Comparison of ENCODE assay signal across 11 mouse cellular contexts in genomic region chr4:148322152-148322551, GRCm38 (mm10). TPM values are rescaled to one million over a fixed set of nuclear protein-coding genes. Genes with fewer than 3 reads are reported as not detected.
DNase-seq lines count a peak whose midpoint lies in the region; ATAC-seq and TF ChIP-seq lines count a peak whose summit lies in the region.
"Had no signal": no experiment of that assay in that cellular context is flagged by ENCODE, and none has a peak within 500 bp of the region (broad histone marks: within the 10 kb centered on the region; RNA-seq: fewer than 3 reads in every experiment).

No protein-coding gene starts in this region.

- H3K9ac ChIP-seq in hindbrain, embryonic 11.5 days (ENCODE audit: low read depth, low read length), result 0 out of 2 replicates have a peak overlapping the region, but pooled peaks have one; percentile 19
- 0 out of 2 replicates have a peak overlapping the region, but pooled peaks have one; percentile 9 for H3K9ac ChIP-seq in midbrain, postnatal 0 days (replicated peaks; ENCODE audit: low read length, poor library complexity, severe bottlenecking)
- H3K9ac ChIP-seq: liver, postnatal 0 days had no signal

- peaks cover 2% of the 10 kb centered on the region for H3K4me1 ChIP-seq in cortical plate, adult 2 months (ENCODE audit: control insufficient read depth, insufficient read depth, low read length)
- H3K4me1 ChIP-seq in hindbrain, embryonic 11.5 days (replicated peaks; ENCODE audit: control insufficient read depth, insufficient read depth, low read length), result peaks cover 22% of the 10 kb centered on the region
- H3K4me1 ChIP-seq in midbrain, postnatal 0 days (ENCODE audit: insufficient read depth, low read length), result peaks cover 11% of the 10 kb centered on the region

- H3K36me3 ChIP-seq in hindbrain, embryonic 11.5 days (ENCODE audit: control insufficient read depth, insufficient read depth, low read length), result no peaks in the 10 kb centered on the region
- no peaks in the 10 kb centered on the region for H3K36me3 ChIP-seq in midbrain, postnatal 0 days (ENCODE audit: insufficient read depth, low read length)

- intact Hi-C loops in heart, postnatal 10 days (cut with DNase I), result no loop called here

- DNase-seq in cerebellum, adult 9-10 months, result peak; percentile 18
- DNase-seq in cerebellum, postnatal 4 days (ENCODE audit: low spot score in 2 of 2), result no peak
- DNase-seq in hindbrain, embryonic 11.5 days (ENCODE audit: low spot score), result no peak
- DNase-seq in midbrain, postnatal 0 days (ENCODE audit: low spot score), result no peak
- DNase-seq in lung, adult 18-20 months, result no peak
- no peak for DNase-seq in embryo, embryonic 10.5 days (ENCODE audit: low spot score)
- DNase-seq in heart, postnatal 10 days, result no peak
- DNase-seq: liver, postnatal 0 days had no signal

- 28% methylated on average over 10 of the region's 10 CpGs for WGBS in hindbrain, embryonic 11.5 days
- 24% methylated on average over 10 of the region's 10 CpGs for WGBS in midbrain, postnatal 0 days

- TF ChIP-seq CTCF in cortical plate, adult 2 months (IDR thresholded peaks at IDR 0.05; ENCODE audit: extremely low read depth, insufficient read depth, low read length), result no peak
- no peak for TF ChIP-seq CTCF in midbrain, postnatal 0 days (IDR thresholded peaks at IDR 0.05)

- no peak for TF ChIP-seq POLR2A in cortical plate, adult 2 months (IDR thresholded peaks at IDR 0.05; ENCODE audit: extremely low read depth, insufficient read depth, low read length)

- H3K9me3 ChIP-seq in hindbrain, embryonic 11.5 days (ENCODE audit: control insufficient read depth, low read length), result no peaks in the 10 kb centered on the region
- no peaks in the 10 kb centered on the region for H3K9me3 ChIP-seq in midbrain, postnatal 0 days (ENCODE audit: low read length)

- 0 out of 2 replicates have a peak overlapping the region, but pooled peaks have one; percentile 29 for H3K27ac ChIP-seq in cortical plate, adult 2 months (ENCODE audit: insufficient read depth, low read length)
- peak overlapping the region; percentile 51 for H3K27ac ChIP-seq in hindbrain, embryonic 11.5 days (ENCODE audit: low read depth, low read length)
- H3K27ac ChIP-seq in midbrain, postnatal 0 days (ENCODE audit: low read depth, low read length), result no peak overlapping the region

- H3K4me3 ChIP-seq in cortical plate, adult 2 months (ENCODE audit: insufficient read depth, low read length), result no peak overlapping the region
- no peak overlapping the region for H3K4me3 ChIP-seq in hindbrain, embryonic 11.5 days (ENCODE audit: low read depth, low read length)
- no peak overlapping the region for H3K4me3 ChIP-seq in midbrain, postnatal 0 days (ENCODE audit: low read depth, low read length)

- no peak overlapping the region for H3K4me2 ChIP-seq in hindbrain, embryonic 11.5 days (replicated peaks; ENCODE audit: low read depth, low read length)
- no peak overlapping the region for H3K4me2 ChIP-seq in midbrain, postnatal 0 days (ENCODE audit: low read depth, low read length, poor library complexity, severe bottlenecking)

- ATAC-seq in hindbrain, embryonic 11.5 days (ENCODE audit: low FRiP score), result peak; percentile 19; the same call in 1 of the 2 replicates
- ATAC-seq in midbrain, postnatal 0 days (ENCODE audit: low FRiP score), result no peak
- ATAC-seq: intestine, embryonic 16.5 days; liver, postnatal 0 days had no signal

- H3K27me3 ChIP-seq in hindbrain, embryonic 11.5 days (ENCODE audit: control insufficient read depth, insufficient read depth, low read length), result no peaks in the 10 kb centered on the region
- H3K27me3 ChIP-seq in midbrain, postnatal 0 days (ENCODE audit: insufficient read depth, low read length), result no peaks in the 10 kb centered on the region

RNA-seq across cellular contexts. Expression of gene Disp3, which starts 34.4 kb away (rescaled TPM):
- 19.6 and 20.1 TPM in 2 replicates for polyA plus RNA-seq in cortical plate, adult 2 months (2012; rRNA removed)
- 6.4 and 7.0 TPM in 2 replicates for polyA plus RNA-seq in hindbrain, embryonic 11.5 days (2014; fragmentation: Nextera tagmentation; extraction: Ambion mirVana)
- 19.7 and 25.1 TPM in 2 replicates for total RNA-seq in midbrain, postnatal 0 days (2014; rRNA removed)
- polyA plus RNA-seq in midbrain, postnatal 0 days (2015; fragmentation: Nextera tagmentation; extraction: Ambion mirVana), result 6.8 and 7.8 TPM in 2 replicates
- under 1 TPM in 1 of 2 experiments, not detected in 1; 0.14 TPM for total RNA-seq in heart, postnatal 10 days (2021)
- total RNA-seq: MEL had no signal
- polyA plus RNA-seq: liver, postnatal 0 days had no signal
